Mouse (Mus musculus) kidney, postnatal 14 days (tissue): Measurements from ENCODE around the gene Unc119b.
"Not testable (repeated sequence)": the region's sequence is repeated elsewhere in the genome, so short reads cannot be mapped to it uniquely, and the experiment has no call there.

Experiments used
- DNase-seq: peaks from one replicate; pipeline ENCODE4 v3.0.0; 2022; ENCODE audit warnings: mixed read lengths

Unc119b gene

DNA sequence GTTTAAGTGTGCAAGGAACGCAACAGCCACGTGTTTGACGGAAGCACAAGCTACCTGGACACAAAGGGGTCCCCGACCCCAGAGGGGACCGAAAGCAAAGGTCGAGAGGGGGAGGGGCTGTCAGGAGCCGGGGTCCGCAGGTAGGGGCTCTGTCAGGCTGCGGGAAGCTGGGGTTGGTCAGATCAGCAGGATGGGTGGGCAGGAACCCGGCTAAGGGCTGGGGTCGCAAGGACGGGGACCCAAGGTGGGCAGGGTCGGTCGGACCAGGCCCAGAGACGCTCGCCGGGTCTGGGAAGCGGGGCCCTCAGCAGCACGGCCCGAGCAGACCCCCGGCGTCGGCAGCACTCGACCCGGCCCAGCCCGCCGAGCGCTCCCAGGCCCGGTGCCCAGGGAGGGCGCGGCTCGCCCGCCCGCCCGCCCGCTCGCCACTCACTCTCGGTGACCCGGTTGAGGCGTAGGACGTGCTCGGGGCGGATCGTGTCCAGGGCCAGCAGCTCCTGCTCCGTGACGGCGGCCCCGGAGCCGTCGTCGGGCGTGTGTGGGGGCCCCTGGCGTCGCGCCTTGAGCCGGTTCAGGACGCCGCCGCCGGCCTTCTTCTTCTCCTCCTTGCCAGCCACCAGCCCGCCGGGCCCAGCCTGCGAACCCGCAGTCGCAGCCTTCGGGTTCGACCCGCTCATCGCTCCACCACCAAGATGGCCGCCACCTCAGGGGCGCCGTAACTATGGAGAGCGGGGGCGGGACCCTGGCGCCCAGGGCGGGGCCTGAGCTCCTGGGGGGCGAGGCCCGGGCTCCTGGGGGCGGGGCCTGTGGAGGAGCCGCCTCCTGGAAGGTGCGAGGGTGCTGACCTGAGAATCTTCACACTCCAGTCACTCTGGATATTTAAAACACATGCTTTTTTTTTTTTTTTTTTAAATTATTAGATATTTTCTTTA lies at the start of gene Unc119b:
Gene Unc119b (minus strand): TSS at position 742 of the 932 bp plus-strand sequence.
- peak; percentile 94 for DNase-seq

DNA sequence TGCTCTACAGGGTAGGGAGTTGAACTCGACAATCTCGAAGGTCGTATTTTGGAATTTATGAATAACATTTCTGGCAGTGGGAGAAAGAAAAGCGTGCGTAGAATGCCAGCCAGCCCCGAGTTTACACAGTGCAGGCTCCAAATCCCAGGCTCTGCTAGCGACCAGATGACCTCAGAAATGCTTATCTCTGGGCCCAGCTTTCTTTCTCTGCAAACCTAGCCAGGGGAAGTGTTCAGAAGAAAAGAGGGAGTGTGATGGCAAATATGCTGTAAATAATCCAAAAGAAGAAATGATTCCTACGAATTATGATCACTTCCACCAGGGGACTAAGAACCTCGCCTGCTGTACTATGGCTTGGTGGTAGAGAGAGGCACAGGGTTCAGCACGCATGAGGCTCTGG lies 48.7 kb upstream of the Unc119b start:
- no peak for DNase-seq

DNA sequence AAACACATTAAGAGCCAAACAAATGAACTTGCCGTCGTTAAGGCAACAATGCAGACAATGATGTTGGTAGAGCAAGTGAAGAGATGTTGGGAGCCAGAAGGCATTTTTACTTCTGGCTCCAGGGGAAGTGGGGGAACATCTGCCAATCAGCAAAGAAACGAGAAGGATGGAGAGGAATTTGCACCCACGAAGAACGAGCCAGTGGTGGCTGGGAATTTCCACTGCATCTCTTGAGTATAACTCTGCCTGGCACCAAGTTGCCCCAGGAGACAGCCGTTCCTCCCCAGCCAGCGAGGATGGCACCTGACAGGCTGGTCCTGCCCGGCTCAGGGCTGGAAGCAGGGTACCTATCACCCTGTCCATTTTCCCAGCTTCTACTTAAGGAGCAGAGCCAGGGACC lies 48.1 kb upstream of the Unc119b start:
- DNase-seq: no peak

DNA sequence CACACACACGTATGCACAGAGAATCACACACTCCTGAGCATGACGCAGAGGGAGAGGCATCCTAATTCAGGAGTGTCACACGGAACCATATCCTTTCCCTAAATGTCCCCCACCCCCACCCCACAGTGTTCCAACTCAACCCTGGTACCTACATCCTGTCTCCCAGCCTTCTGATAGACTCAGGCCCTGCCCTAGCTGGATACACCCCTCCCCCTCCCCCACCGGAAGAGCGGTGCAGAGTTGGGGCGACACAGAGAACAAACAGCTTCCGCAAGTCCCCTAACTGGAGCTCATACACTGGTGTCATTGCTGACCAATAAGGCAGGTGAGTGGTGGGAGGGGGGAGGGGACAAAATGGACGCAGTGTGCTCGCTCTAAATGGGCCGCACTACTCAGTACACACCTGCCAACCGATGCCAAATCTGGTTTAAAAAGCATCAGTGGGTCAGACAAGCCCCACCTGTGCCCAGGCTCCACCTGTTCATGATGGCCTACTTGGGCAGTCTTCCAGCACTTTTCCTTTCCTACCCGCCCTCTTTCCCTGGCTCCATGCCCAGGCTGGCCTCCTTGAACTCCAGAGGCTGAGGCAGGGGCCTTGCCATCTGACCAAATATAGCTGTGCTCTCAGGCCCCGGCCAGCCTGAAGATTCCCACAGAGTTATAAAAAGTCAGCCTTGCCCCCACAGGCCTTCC lies 46.6 kb upstream of the Unc119b start:
- DNase-seq: peak; percentile 82

DNA sequence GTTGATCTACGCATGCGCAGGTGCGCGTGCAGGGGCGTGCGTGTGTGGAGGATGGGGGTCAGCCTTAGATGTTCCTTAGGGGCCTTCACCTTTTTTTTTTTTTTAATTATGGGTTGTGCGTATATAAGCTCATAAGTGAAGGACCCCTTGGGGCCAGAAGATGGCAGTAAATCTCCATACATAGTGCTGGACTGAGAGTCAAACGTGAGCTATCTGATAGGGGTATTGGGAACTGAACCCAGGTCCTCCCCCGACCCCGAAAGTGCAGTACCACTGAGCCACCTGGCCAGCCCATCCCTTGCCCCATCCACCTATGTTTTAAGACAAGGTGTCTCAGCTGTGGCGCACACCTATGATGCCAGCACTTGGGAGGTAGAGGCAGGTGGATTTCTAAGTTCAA lies 44.8 kb upstream of the Unc119b start:
- no peak for DNase-seq

DNA sequence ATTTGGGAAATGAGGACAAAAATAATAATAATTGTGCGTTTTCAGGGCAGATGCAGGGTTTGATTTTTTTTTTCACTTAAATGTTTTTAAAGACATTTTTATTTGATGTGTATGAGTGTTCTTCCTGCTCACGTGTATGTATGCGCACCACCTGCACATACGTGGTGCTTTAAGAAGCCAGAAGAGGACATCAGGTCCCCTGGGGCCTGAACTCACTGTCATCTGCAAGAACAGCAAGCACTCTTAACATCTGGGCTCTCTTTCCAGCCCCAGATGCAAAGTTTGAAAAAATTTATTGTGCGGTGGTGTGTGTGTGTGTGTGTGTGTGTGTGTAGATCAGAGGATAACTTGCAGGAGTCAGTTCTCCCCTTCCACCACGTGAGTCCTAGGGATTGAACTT lies 43.1 kb upstream of the Unc119b start:
- DNase-seq: no peak

DNA sequence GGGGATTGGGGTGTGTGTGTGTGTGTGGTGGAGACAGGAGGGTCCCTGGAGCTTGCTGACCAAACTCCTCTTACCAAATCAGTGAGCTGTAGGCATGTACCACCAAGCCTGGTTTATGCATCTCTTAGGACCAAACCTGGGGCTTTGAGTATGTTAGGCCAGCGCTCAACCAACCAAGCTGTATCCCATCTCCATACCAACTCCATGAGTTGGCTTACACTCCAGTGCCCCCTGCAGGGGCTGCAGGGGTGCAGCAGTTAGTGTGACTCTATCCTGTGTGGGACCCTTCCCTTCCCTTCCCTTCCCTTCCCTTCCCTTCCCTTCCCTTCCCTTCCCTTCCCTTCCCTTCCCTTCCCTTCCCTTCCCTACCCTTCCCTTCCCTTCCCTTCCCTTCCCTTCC lies 39.8 kb upstream of the Unc119b start:
- DNase-seq: no peak

DNA sequence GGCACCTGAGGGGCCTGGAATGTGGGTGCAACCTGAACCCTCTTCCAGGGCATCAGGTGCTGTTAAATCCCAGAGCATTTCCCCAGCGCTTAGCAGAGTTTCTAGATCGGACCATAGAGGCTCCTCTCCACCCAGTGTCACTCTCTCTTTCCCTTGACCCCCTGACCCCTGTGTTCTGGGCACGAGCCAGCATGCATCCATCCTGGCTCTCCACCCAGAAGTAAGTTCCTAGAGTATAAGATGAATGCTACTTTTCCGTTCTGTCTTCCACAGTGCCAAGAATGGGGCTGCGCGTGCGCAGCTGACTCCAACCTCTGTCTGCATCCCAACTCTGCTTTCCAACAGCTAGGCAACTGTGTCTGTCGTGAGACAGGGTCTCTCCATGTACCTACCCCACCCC lies 35.4 kb upstream of the Unc119b start:
- peak; percentile 71 for DNase-seq

DNA sequence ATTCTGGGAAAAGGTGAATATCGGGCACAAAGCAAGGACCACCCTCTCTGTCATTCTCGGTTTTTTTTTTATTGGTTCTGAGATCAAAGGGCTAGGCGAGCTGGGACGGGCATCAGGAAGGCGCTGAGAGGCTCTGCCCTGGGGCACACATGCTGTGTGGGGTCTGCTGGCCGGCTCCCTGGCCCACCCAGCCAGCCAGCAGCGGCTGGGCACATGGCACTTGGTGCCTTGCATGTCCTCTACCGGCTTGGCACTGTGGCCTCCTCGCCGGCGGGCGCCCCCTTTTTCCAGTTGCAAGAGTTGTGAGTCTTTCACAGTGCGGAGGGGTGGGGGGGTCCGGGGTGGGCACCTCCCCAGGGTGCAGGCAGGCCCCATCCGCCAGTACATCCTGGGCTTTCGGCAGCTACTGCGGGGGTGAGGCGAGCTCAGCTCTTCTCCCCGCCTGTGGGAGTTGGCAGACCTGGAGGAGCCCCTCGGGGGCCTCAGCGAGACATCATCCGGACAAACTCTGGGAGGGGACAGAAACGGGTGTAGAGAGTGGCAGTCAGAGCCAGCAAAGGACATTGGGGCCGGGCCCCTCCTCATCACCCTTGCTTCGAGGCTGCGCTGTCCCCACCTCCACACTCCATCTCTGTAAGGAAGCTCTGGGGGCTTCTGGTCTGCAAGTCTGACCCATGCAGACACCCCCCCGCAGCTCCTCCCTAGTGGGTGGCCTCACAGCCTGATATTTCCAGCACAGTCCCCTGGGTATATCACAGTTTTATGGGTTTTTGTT lies 34.1 kb upstream of the Unc119b start:
- no peak for DNase-seq

DNA sequence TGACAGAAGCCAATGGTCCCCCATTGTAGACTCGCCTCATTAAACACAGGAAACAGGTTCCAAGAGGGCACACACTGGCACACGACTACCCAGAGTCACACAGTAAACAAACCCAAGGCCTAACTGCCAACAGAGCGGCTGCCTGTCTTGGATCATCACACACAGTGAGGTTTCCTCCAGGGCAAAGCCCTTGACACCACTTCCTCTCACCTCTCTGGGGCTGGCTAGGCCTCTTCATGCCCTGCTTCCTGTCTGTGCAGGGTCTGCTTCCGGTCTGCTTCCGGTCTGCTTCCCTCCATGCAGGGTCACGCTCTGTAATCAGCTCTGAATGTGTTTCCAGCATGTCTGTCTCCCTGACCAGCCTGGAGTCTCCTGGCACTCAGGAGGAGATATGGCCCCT lies 32.6 kb upstream of the Unc119b start:
- DNase-seq: no peak

DNA sequence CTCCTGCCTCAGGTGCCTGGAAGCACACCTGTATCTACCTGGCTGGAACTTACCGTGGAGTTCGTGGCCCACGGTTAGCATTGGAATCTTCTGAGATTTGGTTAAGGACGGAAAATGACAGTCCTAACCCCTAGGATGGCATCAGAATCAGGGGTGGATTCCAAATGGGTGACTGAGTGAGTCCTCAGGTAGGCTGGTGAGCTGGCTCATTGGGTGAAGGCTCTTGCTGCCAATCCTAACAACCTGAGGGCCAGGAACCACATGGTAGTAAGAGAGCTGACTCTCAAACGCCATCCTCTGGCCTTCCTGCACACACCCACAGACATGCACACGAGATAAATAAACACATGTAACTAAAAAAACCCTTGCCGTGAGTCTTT lies 32.0 kb upstream of the Unc119b start:
- DNase-seq: no peak

DNA sequence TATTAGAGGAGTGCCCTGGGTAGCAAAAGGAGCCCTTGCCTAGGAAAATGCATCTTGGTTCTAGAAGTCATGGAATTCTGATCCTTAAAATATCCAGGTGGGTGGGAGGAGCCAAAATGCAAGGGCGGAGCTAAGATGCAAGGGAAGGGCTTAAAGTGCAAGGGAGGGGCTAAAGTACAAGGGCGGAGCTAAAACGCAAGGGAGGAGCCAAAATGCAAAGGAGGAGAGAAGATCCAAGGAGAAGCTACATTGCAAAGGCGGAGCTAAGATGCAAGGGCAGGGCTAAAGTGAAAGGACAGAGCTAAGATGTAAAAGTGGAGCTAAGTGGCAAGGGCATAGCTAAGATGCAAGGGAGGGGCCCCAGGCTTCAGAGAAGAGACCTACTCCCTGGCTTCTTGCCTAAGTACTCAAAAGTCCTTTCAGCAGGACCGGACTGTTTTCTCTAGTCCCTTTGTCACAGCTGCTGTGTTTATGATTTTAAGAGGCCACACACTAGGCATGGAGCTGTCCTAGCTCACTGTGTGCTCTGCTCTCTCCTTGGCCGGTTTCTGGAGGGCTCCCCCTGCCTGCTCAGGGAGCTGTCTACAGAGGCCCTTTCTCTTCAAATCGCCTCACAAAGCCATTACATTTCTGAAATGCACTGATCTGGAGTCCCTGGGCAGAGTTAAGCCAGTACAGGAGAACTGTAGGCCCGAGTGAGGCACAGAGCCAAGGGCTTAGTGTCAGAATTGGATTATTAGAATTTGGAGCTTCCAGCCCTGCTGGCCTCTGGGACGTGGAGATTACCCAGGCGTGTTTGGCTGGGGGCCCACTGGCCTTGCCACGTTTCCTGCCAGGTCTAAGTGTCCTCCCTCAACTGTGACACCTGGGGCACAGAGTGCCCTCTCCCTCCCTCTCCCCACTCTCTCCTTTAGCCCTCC lies 31.4 kb upstream of the Unc119b start:
- DNase-seq: peak; percentile 72

DNA sequence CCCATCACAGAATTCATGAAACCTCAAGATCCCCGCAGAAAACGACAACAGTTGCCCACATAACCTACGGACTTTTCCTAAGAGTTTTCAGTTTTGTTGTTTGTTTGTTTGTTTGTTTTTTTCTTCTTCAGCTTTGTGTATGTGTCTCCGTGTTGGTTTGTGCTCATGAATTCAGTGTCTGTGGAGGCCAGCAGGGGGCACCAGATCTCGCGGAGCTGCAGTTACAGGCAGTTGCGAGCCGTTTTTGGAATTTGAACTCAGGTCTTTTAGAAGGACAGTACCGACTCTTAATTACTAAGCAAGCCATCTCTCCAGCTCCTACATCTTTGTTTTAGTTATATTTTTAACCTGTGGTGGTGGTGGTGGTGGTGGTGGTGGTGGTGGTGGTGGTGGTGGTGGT lies 30.6 kb upstream of the Unc119b start:
- DNase-seq: no peak

DNA sequence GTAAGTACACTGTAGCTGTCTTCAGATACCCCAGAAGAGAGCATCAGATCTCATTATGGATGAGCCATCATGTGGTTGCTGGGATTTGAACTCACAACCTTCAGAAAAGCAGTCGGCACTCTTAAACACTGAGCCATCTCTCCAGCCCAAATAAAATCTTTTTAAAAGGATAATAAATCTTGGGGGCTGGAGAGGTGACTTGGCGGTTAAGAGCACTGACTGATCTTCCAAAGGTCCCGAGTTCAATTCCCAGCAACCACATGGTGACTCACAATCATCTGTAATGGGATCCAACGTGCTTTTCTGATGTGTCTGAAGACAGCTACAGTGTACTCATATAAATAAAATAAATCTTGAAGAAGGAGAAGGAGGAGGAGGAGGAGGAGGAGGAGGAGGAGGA lies 29.7 kb upstream of the Unc119b start:
- not testable (repeated sequence) for DNase-seq

DNA sequence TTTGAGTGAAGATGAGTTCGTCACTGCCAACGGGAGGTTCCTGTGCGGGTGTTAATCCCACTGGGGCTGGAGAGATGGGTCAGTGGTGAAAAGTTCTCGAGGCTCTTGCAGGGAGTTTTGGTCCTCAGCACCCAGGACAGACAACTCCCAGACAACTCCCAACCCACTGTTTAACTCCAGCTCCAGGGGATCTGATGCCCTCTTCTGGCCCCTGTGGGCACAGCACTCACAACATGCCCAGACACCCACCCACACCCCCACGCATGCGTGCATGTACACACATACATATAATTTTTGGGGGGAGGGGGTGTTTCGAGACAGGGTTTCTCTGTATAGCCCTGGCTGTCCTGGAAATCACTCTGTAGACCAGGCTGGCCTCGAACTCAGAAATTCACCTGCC lies 28.8 kb upstream of the Unc119b start:
- DNase-seq: peak; percentile 76

DNA sequence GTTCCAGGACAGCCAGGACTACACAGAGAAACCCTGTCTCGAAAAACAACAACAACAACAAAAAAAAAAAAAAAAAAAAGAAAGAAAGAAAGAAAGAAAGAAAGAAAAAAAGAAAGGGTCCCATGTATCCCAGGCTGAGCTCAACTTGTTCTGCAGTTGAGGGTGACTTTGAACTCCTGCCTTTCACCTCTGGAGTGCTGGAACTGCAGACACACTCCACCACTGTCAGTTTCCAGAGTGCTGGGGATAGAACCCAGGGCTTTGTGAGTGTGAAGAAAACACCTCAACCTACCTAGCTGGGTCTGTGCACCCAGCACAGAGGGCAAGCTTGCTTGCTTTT lies 27.1 kb upstream of the Unc119b start:
- not testable (repeated sequence) for DNase-seq

DNA sequence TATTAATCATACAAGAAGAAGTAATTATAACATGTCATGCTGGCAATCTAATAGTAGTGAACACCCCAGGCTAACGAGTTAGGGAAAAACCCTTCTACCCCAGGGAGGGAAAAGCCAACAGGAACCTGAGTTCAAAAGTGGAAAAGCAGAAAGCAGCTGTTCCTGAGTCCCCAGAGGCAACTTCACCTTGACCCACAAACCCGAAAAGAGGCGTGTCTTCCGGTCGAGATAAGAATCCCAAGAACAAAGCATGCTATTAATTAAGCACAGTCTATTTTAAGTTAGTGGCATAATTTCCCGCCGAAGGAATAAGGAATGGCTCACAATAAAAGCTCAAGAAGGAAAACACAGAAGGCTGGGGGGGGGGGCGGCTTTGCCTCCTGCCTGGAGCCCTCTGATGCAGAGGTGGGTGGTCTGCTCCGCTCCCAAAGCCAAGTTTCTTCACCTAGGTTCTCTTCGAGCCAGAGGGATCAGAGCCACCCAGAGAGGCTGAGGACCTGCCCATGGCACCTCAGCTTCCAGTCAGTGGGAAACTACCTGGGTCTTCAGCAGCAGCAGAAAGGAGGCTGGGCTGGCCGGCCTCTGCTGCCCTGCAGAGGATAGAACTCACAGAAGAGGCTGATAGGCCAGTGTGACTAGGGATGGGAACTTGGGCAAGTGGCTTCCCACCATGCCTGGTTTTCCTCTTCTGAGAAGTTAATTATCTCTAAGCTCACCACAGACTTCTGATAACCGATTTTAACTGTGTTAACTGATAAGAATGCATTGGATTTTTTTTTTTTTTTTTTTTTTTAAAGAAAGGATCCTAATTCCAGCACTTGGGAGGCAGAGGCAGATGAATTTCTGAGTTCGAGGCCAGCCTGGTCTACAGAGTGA lies 26.5 kb upstream of the Unc119b start:
- peak; percentile 56 for DNase-seq

DNA sequence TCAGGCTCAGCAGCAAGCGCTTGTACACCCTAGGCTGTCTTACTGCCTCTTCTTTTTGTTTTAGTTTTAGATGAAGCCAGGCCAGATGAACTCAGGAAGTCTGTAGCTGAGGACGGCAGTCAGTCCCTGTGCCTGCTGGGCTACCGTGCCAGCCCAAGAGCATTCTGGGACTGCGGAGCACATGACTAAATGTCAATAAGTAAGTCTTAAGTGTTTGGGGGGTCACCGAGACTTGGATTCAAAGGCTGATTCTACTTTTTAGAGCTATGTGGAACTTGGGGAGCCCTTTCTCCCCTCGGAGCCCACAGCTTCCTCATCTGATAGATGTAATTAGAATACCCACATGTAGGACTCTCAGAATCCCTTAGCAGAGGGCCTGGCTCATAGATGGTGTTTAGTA lies 25.9 kb upstream of the Unc119b start:
- DNase-seq: no peak

DNA sequence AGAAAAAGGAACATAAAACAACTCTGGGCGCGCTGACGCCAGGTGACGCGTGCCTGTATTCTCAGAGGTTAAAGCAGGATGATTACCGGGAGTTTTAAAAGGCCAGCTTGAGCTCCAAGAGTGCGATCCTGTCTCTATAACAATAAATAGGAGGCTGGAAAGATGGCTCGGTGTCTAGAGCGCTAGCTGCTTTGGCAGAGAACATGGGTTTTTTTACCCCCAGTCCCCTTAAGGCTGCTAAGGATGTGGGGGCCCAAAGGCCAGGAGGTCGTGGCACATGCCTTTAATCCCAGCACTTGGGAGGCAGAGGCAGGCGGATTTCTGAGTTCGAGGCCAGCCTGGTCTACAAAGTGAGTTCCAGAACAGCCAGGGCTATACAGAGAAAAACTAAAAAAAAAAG lies 24.4 kb upstream of the Unc119b start:
- DNase-seq: no peak

DNA sequence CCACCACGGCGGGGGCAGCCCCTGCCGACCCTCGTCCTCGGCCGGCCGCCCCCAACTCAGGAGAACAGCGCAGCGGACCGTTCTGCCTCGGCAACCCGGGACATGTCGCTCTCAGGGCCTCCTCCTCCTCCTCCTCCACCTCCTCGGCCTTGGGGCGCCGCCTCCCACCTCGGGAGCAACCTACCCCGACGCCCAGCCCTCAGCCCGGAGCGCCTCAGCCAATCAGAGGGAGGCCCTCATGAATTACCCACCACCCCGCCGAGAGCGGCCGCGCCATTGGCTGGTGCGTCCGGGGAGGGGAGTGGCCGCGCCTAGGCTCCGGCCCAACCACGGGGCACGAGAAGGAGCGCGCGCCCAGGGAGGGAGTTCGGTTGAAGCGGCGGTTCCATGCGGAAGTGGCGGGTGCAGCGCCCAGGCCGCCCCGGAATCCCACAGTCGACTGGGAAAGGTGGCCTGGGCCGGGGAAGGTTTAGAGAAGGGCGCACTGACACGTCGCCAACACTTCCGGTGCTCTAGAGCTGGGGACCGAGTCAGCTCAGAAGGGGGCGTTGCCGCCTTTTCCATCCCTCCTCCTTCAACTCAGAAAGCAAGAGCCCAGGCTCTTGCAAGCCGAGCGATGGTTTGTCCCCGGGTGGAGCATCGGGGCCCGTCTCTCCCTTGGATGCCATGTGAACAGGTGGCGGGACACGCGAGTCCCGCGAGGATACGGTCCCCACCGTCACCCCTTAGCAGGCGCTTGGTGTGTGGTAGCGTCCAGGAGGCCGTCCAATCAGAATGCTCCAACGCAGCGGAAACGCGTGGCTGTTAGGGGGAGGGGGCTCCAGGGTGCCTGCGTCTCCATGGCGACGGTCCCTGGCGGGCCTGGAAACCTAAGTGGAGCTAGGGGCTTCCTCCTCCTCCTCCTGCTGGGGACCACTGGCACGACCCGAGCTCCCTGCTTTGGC lies 23.5 kb upstream of the Unc119b start, which contains the start of gene Mlec:
Gene Mlec (minus strand): TSS at position 140 of the 944 bp plus-strand sequence.
- peak; percentile 99 for DNase-seq
